Mouse (Mus musculus): ENCODE data around the gene Lrrc61. TPM values are rescaled to one million over a fixed set of nuclear protein-coding genes. Genes with fewer than 3 reads are reported as not detected.

Gene Lrrc61
- total and polyA plus RNA-seq, 2 experiments from 2014 or later = 15.7 to 32.0 TPM

DNA sequence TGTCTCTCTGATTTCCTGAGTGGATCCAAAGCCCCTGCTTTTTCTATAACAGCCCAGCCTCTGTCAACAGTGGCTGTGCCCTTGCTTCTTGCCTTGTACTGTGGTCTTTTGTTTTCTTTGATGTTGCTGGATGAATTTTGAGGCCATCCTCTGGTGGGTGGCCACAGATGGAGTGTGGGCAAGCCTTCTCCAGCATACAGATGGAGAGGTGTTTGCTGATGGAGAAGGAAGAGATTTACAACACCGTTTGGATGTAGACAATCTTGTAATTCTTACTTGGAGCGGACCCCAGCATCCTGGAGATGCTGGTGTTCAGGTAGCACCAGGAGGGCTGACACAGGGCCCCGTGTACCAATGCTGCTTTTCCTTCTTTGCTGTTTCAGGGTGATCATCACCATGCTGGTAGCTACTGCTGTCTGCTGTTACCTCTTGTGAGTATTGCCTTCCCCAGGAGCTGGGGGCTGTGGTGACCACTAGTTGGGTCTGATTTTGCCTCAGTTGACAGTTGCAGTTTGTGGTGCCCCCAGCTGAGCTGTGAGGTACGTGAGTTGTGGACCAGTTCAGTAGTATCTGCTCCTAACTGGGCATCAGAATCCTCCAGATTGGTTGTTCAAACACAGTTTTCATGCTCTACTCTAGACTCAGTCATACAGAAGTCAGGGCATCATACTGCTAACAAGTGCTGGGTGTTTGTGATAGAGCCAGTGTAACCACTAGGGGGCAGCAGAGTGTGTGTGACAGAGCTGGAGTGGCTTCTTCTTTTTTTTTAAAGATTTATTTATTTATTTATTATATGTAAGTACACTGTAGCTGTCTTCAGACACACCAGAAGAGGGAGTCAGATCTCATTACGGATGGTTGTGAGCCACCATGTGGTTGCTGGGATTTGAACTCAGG, 15.5 kb upstream of the Lrrc61 start:
- H3K4me1 ChIP-seq (ENCODE audit: insufficient read depth, low read length) = peaks cover 13% of the 10 kb centered on the region
- WGBS = 74% methylated on average over 4 of the region's 5 CpGs
- no peaks in the 10 kb centered on the region for H3K27me3 ChIP-seq (ENCODE audit: insufficient read depth, low read length)
- H3K9me3 ChIP-seq (ENCODE audit: low read length) = no peaks in the 10 kb centered on the region
- H3K4me3 ChIP-seq (ENCODE audit: low read length) = peak overlapping the region; percentile 55; the same call in 1 of the 2 replicates
- peak overlapping the region; percentile 76 for H3K4me2 ChIP-seq (ENCODE audit: low read depth, low read length)
- DNase-seq (ENCODE audit: low spot score) (peak; percentile 90), ATAC-seq (peak; percentile 13; the same call in 1 of the 2 replicates)
- peak overlapping the region; percentile 85; the same call in 1 of the 2 replicates for H3K9ac ChIP-seq (replicated peaks; ENCODE audit: low read length)
- TF ChIP-seq CTCF (IDR thresholded peaks at IDR 0.05; ENCODE audit: low read depth) = peak; percentile 84
- peaks cover 14% of the 10 kb centered on the region; the same call in 1 of the 2 replicates for H3K36me3 ChIP-seq (ENCODE audit: insufficient read depth, low read length)
- 0 out of 2 replicates have a peak overlapping the region, but pooled peaks have one; percentile 11 for H3K27ac ChIP-seq

GRCm38 (mm10) chr6:48539860-48540259, 14.7 kb upstream of the Lrrc61 start:
- DNase-seq (ENCODE audit: low spot score) (no peak), ATAC-seq (no peak)
- H3K9ac ChIP-seq (replicated peaks; ENCODE audit: low read length) = no peak overlapping the region
- H3K27me3 ChIP-seq (ENCODE audit: insufficient read depth, low read length) = no peaks in the 10 kb centered on the region
- no peak overlapping the region for H3K4me2 ChIP-seq (ENCODE audit: low read depth, low read length)
- 59% methylated on average over 5 of the region's 5 CpGs for WGBS
- H3K4me3 ChIP-seq (ENCODE audit: low read length) = no peak overlapping the region
- TF ChIP-seq CTCF (IDR thresholded peaks at IDR 0.05; ENCODE audit: low read depth) = no peak
- no peak overlapping the region for H3K27ac ChIP-seq
- H3K9me3 ChIP-seq (ENCODE audit: low read length) = no peaks in the 10 kb centered on the region
- peaks cover 13% of the 10 kb centered on the region for H3K4me1 ChIP-seq (ENCODE audit: insufficient read depth, low read length)
- H3K36me3 ChIP-seq (ENCODE audit: insufficient read depth, low read length) = peaks cover 14% of the 10 kb centered on the region; the same call in 1 of the 2 replicates

DNA sequence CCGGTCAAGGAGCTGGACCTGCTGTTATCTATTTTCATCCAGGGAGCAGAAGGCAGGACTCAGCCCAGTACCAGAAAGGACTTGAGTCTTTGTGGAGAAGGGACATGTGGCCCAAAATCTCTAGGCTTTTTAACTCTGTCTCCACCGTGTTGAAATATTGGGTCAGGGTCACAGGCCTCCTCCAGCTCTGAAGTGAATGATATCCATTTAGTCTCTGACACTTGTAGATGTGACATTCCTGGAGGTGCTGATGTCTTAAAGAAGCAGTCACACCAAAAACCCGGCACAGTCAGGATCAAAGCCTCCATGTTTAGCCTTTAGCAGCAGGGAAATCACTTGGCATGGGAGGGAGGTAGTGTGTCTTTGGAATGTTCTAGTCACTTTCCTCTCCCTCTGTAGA, 13.9 kb upstream of the Lrrc61 start:
- no peak for ATAC-seq
- DNase-seq (ENCODE audit: low spot score) = no peak
- Histone ChIP-seq H3K9ac (replicated peaks; ENCODE audit: low read length) (no peak overlapping the region), H3K4me2 (ENCODE audit: low read depth, low read length) (no peak overlapping the region), H3K27ac (no peak overlapping the region), H3K4me1 (ENCODE audit: insufficient read depth, low read length) (peaks cover 13% of the 10 kb centered on the region), H3K4me3 (ENCODE audit: low read length) (no peak overlapping the region), H3K9me3 (ENCODE audit: low read length) (no peaks in the 10 kb centered on the region), H3K27me3 (ENCODE audit: insufficient read depth, low read length) (no peaks in the 10 kb centered on the region), H3K36me3 (ENCODE audit: insufficient read depth, low read length) (peaks cover 14% of the 10 kb centered on the region; the same call in 1 of the 2 replicates)
- 70% methylated on average over 3 of the region's 3 CpGs for WGBS
- TF ChIP-seq CTCF (IDR thresholded peaks at IDR 0.05; ENCODE audit: low read depth) = no peak

DNA sequence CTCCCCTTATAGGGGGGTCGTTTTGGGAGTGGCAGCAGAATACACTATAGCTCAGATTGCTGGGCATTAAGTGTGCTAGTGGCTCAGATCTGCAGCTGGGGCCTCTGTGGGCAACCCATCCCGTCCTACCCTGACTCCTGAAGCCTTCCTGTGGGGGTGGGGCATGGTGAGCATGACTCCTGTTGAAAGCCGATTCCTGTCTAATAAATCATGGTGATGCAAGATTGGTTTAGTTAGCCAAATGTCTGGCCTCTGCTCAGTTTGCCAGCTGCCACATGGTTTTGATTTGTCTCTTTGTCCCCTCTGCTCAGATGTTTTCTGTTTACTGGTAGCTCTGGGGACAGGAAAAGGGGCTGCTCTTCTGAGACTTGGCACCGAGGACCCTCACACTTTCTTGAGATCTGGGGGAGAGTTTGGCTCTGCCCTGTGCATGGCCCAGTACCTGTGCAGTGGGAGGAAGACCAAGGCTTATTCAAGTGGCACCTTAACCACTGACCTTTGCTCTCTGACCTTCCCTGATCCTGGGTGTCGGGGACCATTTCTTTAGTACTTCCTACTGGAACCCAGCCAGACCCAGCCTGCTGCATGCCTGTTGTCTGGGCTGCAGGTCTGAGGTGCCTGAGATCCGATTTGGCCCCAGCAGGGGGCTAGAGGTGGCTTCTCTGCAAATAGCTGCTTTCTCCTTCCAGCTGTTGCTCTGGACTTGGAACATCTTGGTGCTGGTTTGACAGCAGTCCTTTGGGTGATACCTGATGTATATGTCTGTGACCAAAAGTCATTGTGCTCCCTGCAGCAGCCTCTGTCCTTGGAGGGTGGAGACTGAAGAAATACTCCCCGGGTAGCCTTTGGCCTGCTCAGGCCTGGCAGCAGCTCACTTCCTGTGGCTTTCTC, 12.8 kb upstream of the Lrrc61 start:
- Histone ChIP-seq H3K36me3 (ENCODE audit: insufficient read depth, low read length) (peaks cover 14% of the 10 kb centered on the region; the same call in 1 of the 2 replicates), H3K4me1 (ENCODE audit: insufficient read depth, low read length) (peaks cover 9% of the 10 kb centered on the region), H3K9me3 (ENCODE audit: low read length) (no peaks in the 10 kb centered on the region), H3K4me3 (ENCODE audit: low read length) (no peak overlapping the region), H3K9ac (replicated peaks; ENCODE audit: low read length) (no peak overlapping the region), H3K4me2 (ENCODE audit: low read depth, low read length) (no peak overlapping the region), H3K27me3 (ENCODE audit: insufficient read depth, low read length) (no peaks in the 10 kb centered on the region), H3K27ac (no peak overlapping the region)
- no peak for TF ChIP-seq CTCF (IDR thresholded peaks at IDR 0.05; ENCODE audit: low read depth)
- WGBS = 54% methylated on average over 7 of the region's 7 CpGs
- no peak for DNase-seq (ENCODE audit: low spot score)
- ATAC-seq = no peak

GRCm38 (mm10) chr6:48542631-48543030, 12.0 kb upstream of the Lrrc61 start:
- H3K27me3 ChIP-seq (ENCODE audit: insufficient read depth, low read length) = no peaks in the 10 kb centered on the region
- H3K9me3 ChIP-seq (ENCODE audit: low read length) = no peaks in the 10 kb centered on the region
- WGBS = 88% methylated on average over 3 of the region's 3 CpGs
- peaks cover 14% of the 10 kb centered on the region; the same call in 1 of the 2 replicates for H3K36me3 ChIP-seq (ENCODE audit: insufficient read depth, low read length)
- peaks cover 6% of the 10 kb centered on the region for H3K4me1 ChIP-seq (ENCODE audit: insufficient read depth, low read length)
- H3K4me2 ChIP-seq (ENCODE audit: low read depth, low read length) = no peak overlapping the region
- no peak for ATAC-seq
- no peak overlapping the region for H3K9ac ChIP-seq (replicated peaks; ENCODE audit: low read length)
- no peak for TF ChIP-seq CTCF (IDR thresholded peaks at IDR 0.05; ENCODE audit: low read depth)
- H3K4me3 ChIP-seq (ENCODE audit: low read length) = no peak overlapping the region
- H3K27ac ChIP-seq = no peak overlapping the region
- DNase-seq (ENCODE audit: low spot score) = no peak

DNA sequence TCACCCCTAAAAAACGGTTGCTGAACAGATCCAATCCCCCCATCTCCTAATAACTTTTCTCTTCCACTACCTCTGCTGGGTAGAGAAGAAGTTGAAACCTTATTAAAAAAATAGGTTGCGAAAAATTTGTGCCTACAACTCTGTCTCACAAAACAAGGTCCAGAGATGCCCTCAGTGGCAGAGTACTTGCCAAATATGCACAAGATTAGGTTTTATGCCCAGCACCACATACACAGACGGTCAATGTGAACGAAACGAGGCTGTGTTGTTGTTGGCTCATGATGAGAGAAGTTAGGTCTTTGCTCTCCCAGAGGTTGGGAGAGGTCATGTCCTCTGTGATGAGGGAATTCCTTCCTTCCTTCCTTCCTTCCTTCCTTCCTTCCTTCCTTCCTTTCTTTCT, 9.3 kb upstream of the Lrrc61 start:
- 74% methylated on average over 5 of the region's 5 CpGs for WGBS
- H3K9ac ChIP-seq (replicated peaks; ENCODE audit: low read length) = no peak overlapping the region
- H3K9me3 ChIP-seq (ENCODE audit: low read length) = no peaks in the 10 kb centered on the region
- no peak for DNase-seq (ENCODE audit: low spot score)
- no peak overlapping the region for H3K4me2 ChIP-seq (ENCODE audit: low read depth, low read length)
- no peaks in the 10 kb centered on the region for H3K4me1 ChIP-seq (ENCODE audit: insufficient read depth, low read length)
- no peak overlapping the region for H3K4me3 ChIP-seq (ENCODE audit: low read length)
- H3K36me3 ChIP-seq (ENCODE audit: insufficient read depth, low read length) = peaks cover 14% of the 10 kb centered on the region; the same call in 1 of the 2 replicates
- H3K27ac ChIP-seq = no peak overlapping the region
- TF ChIP-seq CTCF (IDR thresholded peaks at IDR 0.05; ENCODE audit: low read depth) = no peak
- no peak for ATAC-seq
- H3K27me3 ChIP-seq (ENCODE audit: insufficient read depth, low read length) = no peaks in the 10 kb centered on the region

All from hindbrain, postnatal 0 days (tissue).